In genomic region chr5:122528591-122528990, GRCm38 (mm10) we compare ENCODE assay signal across 13 mouse cellular contexts. TPM values are rescaled to one million over a fixed set of nuclear protein-coding genes. Genes with fewer than 3 reads are reported as not detected.
DNase-seq lines count a peak whose midpoint lies in the region; ATAC-seq and TF ChIP-seq lines count a peak whose summit lies in the region.
"Had no signal": no experiment of that assay in that cellular context is flagged by ENCODE, and none has a peak within 500 bp of the region (broad histone marks: within the 10 kb centered on the region; RNA-seq: fewer than 3 reads in every experiment).

No protein-coding gene starts in this region.

- no peak for TF ChIP-seq POLR2A in kidney, adult 2 months (IDR thresholded peaks at IDR 0.05; ENCODE audit: low read depth, low read length)

- no peaks in the 10 kb centered on the region for H3K27me3 ChIP-seq in kidney, adult 2 months (replicated peaks; ENCODE audit: control insufficient read depth, insufficient read depth, low read length)
- H3K27me3 ChIP-seq in intestine, embryonic 16.5 days (replicated peaks; ENCODE audit: control insufficient read depth, insufficient read depth, low read length): no peaks in the 10 kb centered on the region
- H3K27me3 ChIP-seq: hindbrain, embryonic 15.5 days had no signal

- 62% methylated on average over 3 of the region's 3 CpGs for WGBS in kidney, adult 2 months
- 65% methylated on average over 3 of the region's 3 CpGs for WGBS in intestine, embryonic 16.5 days

- peak; percentile 92 for DNase-seq in heart, adult 11 months
- DNase-seq in heart, postnatal 4 days: no peak
- no peak for DNase-seq in kidney, adult 2 months
- no peak for DNase-seq in kidney, postnatal 36 days
- no peak for DNase-seq in spleen, adult 12 weeks (ENCODE audit: low spot score)
- DNase-seq in thymus, postnatal 4 days: no peak

- peak overlapping the region; percentile 72 for H3K27ac ChIP-seq in kidney, adult 2 months (ENCODE audit: insufficient read depth, low read depth, low read length)
- H3K27ac ChIP-seq in brown adipose tissue, adult 24 weeks (replicated peaks; ENCODE audit: low read depth, low read length): peak overlapping the region; percentile 87
- H3K27ac ChIP-seq in intestine, embryonic 16.5 days (ENCODE audit: low read length): peak overlapping the region; percentile 44; the same call in 1 of the 2 replicates
- H3K27ac ChIP-seq: hindbrain, embryonic 15.5 days had no signal

- no peak overlapping the region for H3K9ac ChIP-seq in intestine, embryonic 16.5 days (ENCODE audit: low read depth, low read length)
- H3K9ac ChIP-seq: hindbrain, embryonic 15.5 days had no signal

- no peak overlapping the region for H3K4me3 ChIP-seq in kidney, adult 2 months (ENCODE audit: insufficient read depth, low read depth, low read length)
- no peak overlapping the region for H3K4me3 ChIP-seq in brown adipose tissue, adult 24 weeks (ENCODE audit: insufficient read depth, low read depth, low read length)
- H3K4me3 ChIP-seq in intestine, embryonic 16.5 days (ENCODE audit: low read length): no peak overlapping the region
- H3K4me3 ChIP-seq: erythroblast, embryonic 14.5 days; hindbrain, embryonic 15.5 days had no signal

- no peak overlapping the region for H3K4me2 ChIP-seq in intestine, embryonic 16.5 days (ENCODE audit: low read depth, low read length)
- H3K4me2 ChIP-seq: hindbrain, embryonic 15.5 days; midbrain, embryonic 11.5 days had no signal

- no peaks in the 10 kb centered on the region for H3K36me3 ChIP-seq in kidney, adult 2 months (ENCODE audit: control insufficient read depth, insufficient read depth, low read length)
- no peaks in the 10 kb centered on the region for H3K36me3 ChIP-seq in intestine, embryonic 16.5 days (ENCODE audit: control insufficient read depth, insufficient read depth, low read length)
- H3K36me3 ChIP-seq: G1E; hindbrain, embryonic 15.5 days had no signal

- no peak for TF ChIP-seq CTCF in kidney, adult 2 months (conservative IDR thresholded peaks at IDR 0.05; ENCODE audit: insufficient read depth, insufficient read length, low read depth, low read length)

- peaks cover 60% of the 10 kb centered on the region for H3K4me1 ChIP-seq in kidney, adult 2 months (ENCODE audit: control insufficient read depth, insufficient read depth, low read length)
- H3K4me1 ChIP-seq in brown adipose tissue, adult 24 weeks (ENCODE audit: control insufficient read depth, insufficient read depth, insufficient read length, low read length): peaks cover 40% of the 10 kb centered on the region
- H3K4me1 ChIP-seq in intestine, embryonic 16.5 days (ENCODE audit: control insufficient read depth, insufficient read depth, low read length): peaks cover 61% of the 10 kb centered on the region

- H3K9me3 ChIP-seq in intestine, embryonic 16.5 days (ENCODE audit: control insufficient read depth, low read length): no peaks in the 10 kb centered on the region
- H3K9me3 ChIP-seq: G1E; hindbrain, embryonic 15.5 days had no signal

- no peak for ATAC-seq in intestine, embryonic 16.5 days
- ATAC-seq: activated CD4-positive, CD25-positive, alpha-beta regulatory T cell, adult 4 months had no signal

RNA-seq across cellular contexts. Expression of gene Atp2a2, which starts 26.6 kb away (rescaled TPM):
- total RNA-seq in heart, postnatal 4 days (2021): 1,000 to 10,000 TPM; 5,023 to 5,799 TPM
- polyA plus RNA-seq in kidney, adult 2 months (2012; rRNA removed): 94.2 and 96.2 TPM in 2 replicates
- 77.3 and 79.4 TPM in 2 replicates for polyA plus RNA-seq in brown adipose tissue, adult 24 weeks (2012; ENCODE audit: insufficient read depth, insufficient read length, missing spikeins)
- polyA plus RNA-seq in intestine, embryonic 16.5 days (2015; fragmentation: Nextera tagmentation; extraction: Ambion mirVana): 20.4 and 27.2 TPM in 2 replicates
